Mouse (Mus musculus): Measurements from ENCODE around the gene Kif26a. TPM values are rescaled to one million over a fixed set of nuclear protein-coding genes. Genes with fewer than 3 reads are reported as not detected.

Kif26a gene
- polyA plus RNA-seq, 1 experiment from 2014 or later: 3.1 TPM

- no peaks in the 10 kb centered on the region for H3K36me3 ChIP-seq (replicated peaks; ENCODE audit: control insufficient read depth, insufficient read depth)
- peaks cover 25% of the 10 kb centered on the region for H3K4me1 ChIP-seq (replicated peaks; ENCODE audit: control insufficient read depth, insufficient read depth, low read length)
- no peaks in the 10 kb centered on the region for H3K9me3 ChIP-seq (ENCODE audit: control insufficient read depth, low read length)
- no peak overlapping the region for H3K4me2 ChIP-seq (replicated peaks)
- H3K27ac ChIP-seq: no peak overlapping the region
- no peak overlapping the region for H3K9ac ChIP-seq
- H3K4me3 ChIP-seq (replicated peaks; ENCODE audit: low read length): no peak overlapping the region
- H3K27me3 ChIP-seq (ENCODE audit: control insufficient read depth, insufficient read depth, low read length): 0 out of 2 replicates have a peak, but pooled peaks cover 3% of the 10 kb centered on the region
- WGBS: 92% methylated on average over 7 of the region's 7 CpGs
- DNase-seq (ENCODE audit: low spot score) (no peak), ATAC-seq (ENCODE audit: low FRiP score) (no peak)
Measured at GRCm38 (mm10) chr12:112215545-112215944, 69.5 kb downstream of the Kif26a start.

GRCm38 (mm10) chr12:112217021-112217420 lies 71.0 kb downstream of the Kif26a start:
- Histone ChIP-seq H3K9me3 (ENCODE audit: control insufficient read depth, low read length) (no peaks in the 10 kb centered on the region), H3K9ac (no peak overlapping the region), H3K27me3 (ENCODE audit: control insufficient read depth, insufficient read depth, low read length) (0 out of 2 replicates have a peak, but pooled peaks cover 3% of the 10 kb centered on the region), H3K4me2 (replicated peaks) (no peak overlapping the region), H3K4me1 (replicated peaks; ENCODE audit: control insufficient read depth, insufficient read depth, low read length) (peaks cover 28% of the 10 kb centered on the region), H3K4me3 (replicated peaks; ENCODE audit: low read length) (no peak overlapping the region), H3K36me3 (replicated peaks; ENCODE audit: control insufficient read depth, insufficient read depth) (no peaks in the 10 kb centered on the region), H3K27ac (peak overlapping the region; percentile 53; the same call in 1 of the 2 replicates)
- ATAC-seq (ENCODE audit: low FRiP score): peak; percentile 25; the same call in 1 of the 2 replicates
- no peak for DNase-seq (ENCODE audit: low spot score)
- WGBS: 44% methylated on average over 7 of the region's 7 CpGs

- Histone ChIP-seq H3K36me3 (replicated peaks; ENCODE audit: control insufficient read depth, insufficient read depth) (no peaks in the 10 kb centered on the region), H3K9me3 (ENCODE audit: control insufficient read depth, low read length) (no peaks in the 10 kb centered on the region), H3K27ac (no peak overlapping the region), H3K9ac (no peak overlapping the region), H3K4me3 (replicated peaks; ENCODE audit: low read length) (no peak overlapping the region), H3K4me2 (replicated peaks) (no peak overlapping the region), H3K27me3 (ENCODE audit: control insufficient read depth, insufficient read depth, low read length) (0 out of 2 replicates have a peak, but pooled peaks cover 3% of the 10 kb centered on the region), H3K4me1 (replicated peaks; ENCODE audit: control insufficient read depth, insufficient read depth, low read length) (peaks cover 33% of the 10 kb centered on the region)
- no peak for DNase-seq (ENCODE audit: low spot score)
- 78% methylated on average over 3 of the region's 3 CpGs for WGBS
- ATAC-seq (ENCODE audit: low FRiP score): no peak
Measured at GRCm38 (mm10) chr12:112217681-112218080, 71.7 kb downstream of the Kif26a start.

GRCm38 (mm10) chr12:112221290-112221689 lies 75.3 kb downstream of the Kif26a start:
- Histone ChIP-seq H3K4me2 (replicated peaks) (no peak overlapping the region), H3K9me3 (ENCODE audit: control insufficient read depth, low read length) (no peaks in the 10 kb centered on the region), H3K4me3 (replicated peaks; ENCODE audit: low read length) (no peak overlapping the region), H3K27ac (peak overlapping the region; percentile 45; the same call in 1 of the 2 replicates), H3K9ac (no peak overlapping the region), H3K36me3 (replicated peaks; ENCODE audit: control insufficient read depth, insufficient read depth) (no peaks in the 10 kb centered on the region), H3K4me1 (replicated peaks; ENCODE audit: control insufficient read depth, insufficient read depth, low read length) (peaks cover 25% of the 10 kb centered on the region), H3K27me3 (ENCODE audit: control insufficient read depth, insufficient read depth, low read length) (0 out of 2 replicates have a peak, but pooled peaks cover 3% of the 10 kb centered on the region)
- 25% methylated on average over 6 of the region's 6 CpGs for WGBS
- DNase-seq (ENCODE audit: low spot score) (no peak), ATAC-seq (ENCODE audit: low FRiP score) (no peak; the same call in 1 of the 2 replicates)

GRCm38 (mm10) chr12:112221754-112222439 lies 75.9 kb downstream of the Kif26a start:
- Histone ChIP-seq H3K9ac (no peak overlapping the region), H3K4me2 (replicated peaks) (no peak overlapping the region), H3K9me3 (ENCODE audit: control insufficient read depth, low read length) (no peaks in the 10 kb centered on the region), H3K36me3 (replicated peaks; ENCODE audit: control insufficient read depth, insufficient read depth) (no peaks in the 10 kb centered on the region), H3K27ac (peak overlapping the region; percentile 14; the same call in 1 of the 2 replicates), H3K27me3 (ENCODE audit: control insufficient read depth, insufficient read depth, low read length) (0 out of 2 replicates have a peak, but pooled peaks cover 3% of the 10 kb centered on the region), H3K4me1 (replicated peaks; ENCODE audit: control insufficient read depth, insufficient read depth, low read length) (peaks cover 19% of the 10 kb centered on the region), H3K4me3 (replicated peaks; ENCODE audit: low read length) (no peak overlapping the region)
- DNase-seq (ENCODE audit: low spot score) (peak; percentile 68), ATAC-seq (ENCODE audit: low FRiP score) (peak; percentile 80)
- WGBS: 8% methylated on average over 19 of the region's 19 CpGs

- DNase-seq (ENCODE audit: low spot score) (no peak), ATAC-seq (ENCODE audit: low FRiP score) (no peak)
- Histone ChIP-seq H3K9me3 (ENCODE audit: control insufficient read depth, low read length) (no peaks in the 10 kb centered on the region), H3K4me1 (replicated peaks; ENCODE audit: control insufficient read depth, insufficient read depth, low read length) (peaks cover 14% of the 10 kb centered on the region), H3K4me2 (replicated peaks) (no peak overlapping the region), H3K36me3 (replicated peaks; ENCODE audit: control insufficient read depth, insufficient read depth) (no peaks in the 10 kb centered on the region), H3K27ac (no peak overlapping the region), H3K27me3 (ENCODE audit: control insufficient read depth, insufficient read depth, low read length) (no peaks in the 10 kb centered on the region), H3K9ac (no peak overlapping the region), H3K4me3 (replicated peaks; ENCODE audit: low read length) (no peak overlapping the region)
- WGBS: 68% methylated on average over 13 of the region's 13 CpGs
Measured at GRCm38 (mm10) chr12:112223721-112224337, 77.8 kb downstream of the Kif26a start.

GRCm38 (mm10) chr12:112226238-112226637 lies 80.2 kb downstream of the Kif26a start:
- ATAC-seq (ENCODE audit: low FRiP score) (no peak), DNase-seq (ENCODE audit: low spot score) (no peak)
- Histone ChIP-seq H3K27me3 (ENCODE audit: control insufficient read depth, insufficient read depth, low read length) (no peaks in the 10 kb centered on the region), H3K9me3 (ENCODE audit: control insufficient read depth, low read length) (no peaks in the 10 kb centered on the region), H3K27ac (no peak overlapping the region), H3K9ac (no peak overlapping the region), H3K4me2 (replicated peaks) (no peak overlapping the region), H3K4me1 (replicated peaks; ENCODE audit: control insufficient read depth, insufficient read depth, low read length) (peaks cover 14% of the 10 kb centered on the region), H3K4me3 (replicated peaks; ENCODE audit: low read length) (no peak overlapping the region), H3K36me3 (replicated peaks; ENCODE audit: control insufficient read depth, insufficient read depth) (no peaks in the 10 kb centered on the region)
- WGBS: 80% methylated on average over 1 of the region's 1 CpGs

GRCm38 (mm10) chr12:112226656-112227055 lies 80.6 kb downstream of the Kif26a start:
- no peak for ATAC-seq (ENCODE audit: low FRiP score)
- Histone ChIP-seq H3K4me3 (replicated peaks; ENCODE audit: low read length) (no peak overlapping the region), H3K4me2 (replicated peaks) (no peak overlapping the region), H3K4me1 (replicated peaks; ENCODE audit: control insufficient read depth, insufficient read depth, low read length) (peaks cover 12% of the 10 kb centered on the region), H3K27me3 (ENCODE audit: control insufficient read depth, insufficient read depth, low read length) (no peaks in the 10 kb centered on the region), H3K9me3 (ENCODE audit: control insufficient read depth, low read length) (no peaks in the 10 kb centered on the region), H3K9ac (no peak overlapping the region), H3K27ac (no peak overlapping the region), H3K36me3 (replicated peaks; ENCODE audit: control insufficient read depth, insufficient read depth) (no peaks in the 10 kb centered on the region)
- DNase-seq (ENCODE audit: low spot score): no peak
- 91% methylated on average over 2 of the region's 2 CpGs for WGBS

GRCm38 (mm10) chr12:112229084-112229483 lies 83.1 kb downstream of the Kif26a start:
- no peak overlapping the region for H3K9ac ChIP-seq
- no peaks in the 10 kb centered on the region for H3K27me3 ChIP-seq (ENCODE audit: control insufficient read depth, insufficient read depth, low read length)
- H3K4me3 ChIP-seq (replicated peaks; ENCODE audit: low read length): no peak overlapping the region
- H3K4me1 ChIP-seq (replicated peaks; ENCODE audit: control insufficient read depth, insufficient read depth, low read length): peaks cover 3% of the 10 kb centered on the region; the same call in 1 of the 2 replicates
- ATAC-seq (ENCODE audit: low FRiP score) (no peak), DNase-seq (ENCODE audit: low spot score) (no peak)
- H3K4me2 ChIP-seq (replicated peaks): no peak overlapping the region
- WGBS: 55% methylated on average over 10 of the region's 10 CpGs
- no peaks in the 10 kb centered on the region for H3K36me3 ChIP-seq (replicated peaks; ENCODE audit: control insufficient read depth, insufficient read depth)
- no peak overlapping the region for H3K27ac ChIP-seq
- no peaks in the 10 kb centered on the region for H3K9me3 ChIP-seq (ENCODE audit: control insufficient read depth, low read length)
